Comparison of ENCODE assay signal across 21 mouse cellular contexts in genomic region chr4:115086763-115087415, GRCm38 (mm10). TPM values are rescaled to one million over a fixed set of nuclear protein-coding genes. Genes with fewer than 3 reads are reported as not detected.
A peak's percentile ranks its signal among the peaks of the same experiment; 100 is the strongest.
DNase-seq lines count a peak whose midpoint lies in the region; ATAC-seq and TF ChIP-seq lines count a peak whose summit lies in the region.
"Had no signal": no experiment of that assay in that cellular context is flagged by ENCODE, and none has a peak within 500 bp of the region (broad histone marks: within the 10 kb centered on the region; RNA-seq: fewer than 3 reads in every experiment).

No protein-coding gene starts in this region.

- no peak overlapping the region for H3K9ac ChIP-seq in kidney, embryonic 14.5 days (ENCODE audit: low read depth, low read length)
- no peak overlapping the region for H3K9ac ChIP-seq in kidney, embryonic 15.5 days
- H3K9ac ChIP-seq in lung, postnatal 0 days (replicated peaks; ENCODE audit: low read depth), result no peak overlapping the region
- no peak overlapping the region for H3K9ac ChIP-seq in midbrain, embryonic 11.5 days (ENCODE audit: low read length)
- H3K9ac ChIP-seq: embryonic facial prominence, embryonic 13.5 days; forebrain, postnatal 0 days; heart, embryonic 15.5 days had no signal

- H3K27me3 ChIP-seq in kidney, embryonic 14.5 days (ENCODE audit: control insufficient read depth, insufficient read depth, low read length), result peaks cover 18% of the 10 kb centered on the region
- H3K27me3 ChIP-seq in kidney, embryonic 15.5 days, result peaks cover 22% of the 10 kb centered on the region
- H3K27me3 ChIP-seq in lung, postnatal 0 days (replicated peaks; ENCODE audit: insufficient read depth, low read length), result no peaks in the 10 kb centered on the region
- no peaks in the 10 kb centered on the region; the same call in 1 of the 2 replicates for H3K27me3 ChIP-seq in midbrain, embryonic 11.5 days (ENCODE audit: control insufficient read depth, insufficient read depth, low read length)

- no peak overlapping the region for H3K27ac ChIP-seq in kidney, embryonic 14.5 days (ENCODE audit: low read depth, low read length)
- H3K27ac ChIP-seq in kidney, embryonic 15.5 days, result peak overlapping the region; percentile 83
- no peak overlapping the region for H3K27ac ChIP-seq in lung, postnatal 0 days (ENCODE audit: low read length)
- no peak overlapping the region for H3K27ac ChIP-seq in midbrain, embryonic 11.5 days (ENCODE audit: low read depth, low read length)
- H3K27ac ChIP-seq: embryonic facial prominence, embryonic 13.5 days; heart, embryonic 15.5 days; left cerebral cortex, adult 2 months; limb, embryonic 10.5 days had no signal

- H3K4me2 ChIP-seq in kidney, embryonic 14.5 days (replicated peaks; ENCODE audit: low read depth, low read length), result no peak overlapping the region
- H3K4me2 ChIP-seq in kidney, embryonic 15.5 days, result no peak overlapping the region
- H3K4me2 ChIP-seq in lung, postnatal 0 days (replicated peaks; ENCODE audit: low read depth, low read length), result no peak overlapping the region
- H3K4me2 ChIP-seq in midbrain, embryonic 11.5 days, result no peak overlapping the region
- H3K4me2 ChIP-seq: embryonic facial prominence, embryonic 13.5 days; heart, embryonic 15.5 days had no signal

- H3K36me3 ChIP-seq in kidney, embryonic 14.5 days (ENCODE audit: control insufficient read depth, insufficient read depth, low read length), result no peaks in the 10 kb centered on the region
- H3K36me3 ChIP-seq in kidney, embryonic 15.5 days, result no peaks in the 10 kb centered on the region
- H3K36me3 ChIP-seq in lung, postnatal 0 days (ENCODE audit: insufficient read depth, low read length), result no peaks in the 10 kb centered on the region
- H3K36me3 ChIP-seq in midbrain, embryonic 11.5 days (ENCODE audit: control insufficient read depth, insufficient read depth, low read length), result no peaks in the 10 kb centered on the region
- H3K36me3 ChIP-seq: embryonic facial prominence, embryonic 13.5 days; heart, embryonic 15.5 days; limb, embryonic 10.5 days had no signal

- TF ChIP-seq CTCF in lung, postnatal 0 days (IDR thresholded peaks at IDR 0.05), result no peak

- TF ChIP-seq EP300 in lung, postnatal 0 days (IDR thresholded peaks at IDR 0.05), result peak; percentile 39; the same call in 1 of the 2 replicates

- DNase-seq in kidney, adult 18-20 months, result peak; percentile 65
- peak; percentile 55 for DNase-seq in NIH3T3 (ENCODE audit: low read depth)
- peak; percentile 86 for DNase-seq in lung, postnatal 0 days (ENCODE audit: low spot score)
- DNase-seq in frontal cortex, postnatal 14 days (ENCODE audit: low spot score in 2 of 2), result no peak
- no peak for DNase-seq in gastrocnemius, adult 18-20 months (ENCODE audit: low spot score)
- DNase-seq in midbrain, embryonic 11.5 days (ENCODE audit: low spot score, missing footprints), result no peak
- DNase-seq: adrenal gland, postnatal 25 days; B cell, adult 2 months; cerebellum, adult 2 months; forebrain, postnatal 0 days; heart, adult 11 months had no signal

- H3K4me3 ChIP-seq in kidney, embryonic 14.5 days (ENCODE audit: low read length), result no peak overlapping the region
- no peak overlapping the region for H3K4me3 ChIP-seq in kidney, embryonic 15.5 days (replicated peaks)
- no peak overlapping the region for H3K4me3 ChIP-seq in lung, postnatal 0 days (ENCODE audit: low read depth, low read length)
- no peak overlapping the region for H3K4me3 ChIP-seq in midbrain, embryonic 11.5 days (ENCODE audit: low read depth, low read length)
- H3K4me3 ChIP-seq: embryonic facial prominence, embryonic 13.5 days; heart, embryonic 15.5 days; left cerebral cortex, adult 2 months; limb, embryonic 10.5 days had no signal

- 0 out of 2 replicates have a peak, but pooled peaks cover 6% of the 10 kb centered on the region for H3K4me1 ChIP-seq in kidney, embryonic 14.5 days (ENCODE audit: control insufficient read depth, insufficient read depth, low read length)
- peaks cover 23% of the 10 kb centered on the region for H3K4me1 ChIP-seq in kidney, embryonic 15.5 days
- no peaks in the 10 kb centered on the region for H3K4me1 ChIP-seq in lung, postnatal 0 days (ENCODE audit: insufficient read depth, low read depth, low read length)
- no peaks in the 10 kb centered on the region for H3K4me1 ChIP-seq in midbrain, embryonic 11.5 days (ENCODE audit: control insufficient read depth, insufficient read depth, low read length)
- H3K4me1 ChIP-seq: embryonic facial prominence, embryonic 13.5 days had no signal

- 61% methylated on average over 3 of the region's 3 CpGs for WGBS in kidney, embryonic 14.5 days
- WGBS in kidney, embryonic 15.5 days, result 48% methylated on average over 3 of the region's 3 CpGs
- 24% methylated on average over 3 of the region's 3 CpGs for WGBS in lung, postnatal 0 days
- WGBS in midbrain, embryonic 11.5 days, result 67% methylated on average over 3 of the region's 3 CpGs

- no peak for ATAC-seq in kidney, embryonic 14.5 days (ENCODE audit: low FRiP score, low TSS enrichment)
- 0 out of 2 replicates have a peak, but pooled peaks have one; percentile 11 for ATAC-seq in kidney, embryonic 15.5 days (replicated peaks; ENCODE audit: low FRiP score)
- peak; percentile 56 for ATAC-seq in lung, postnatal 0 days
- ATAC-seq in midbrain, embryonic 11.5 days (ENCODE audit: low FRiP score), result no peak
- ATAC-seq: activated CD4-positive, CD25-positive, alpha-beta regulatory T cell, adult 4 months; forebrain, postnatal 0 days had no signal

- H3K9me3 ChIP-seq in kidney, embryonic 14.5 days (ENCODE audit: control insufficient read depth, low read length), result no peaks in the 10 kb centered on the region
- no peaks in the 10 kb centered on the region for H3K9me3 ChIP-seq in kidney, embryonic 15.5 days (replicated peaks)
- no peaks in the 10 kb centered on the region for H3K9me3 ChIP-seq in lung, postnatal 0 days (ENCODE audit: low read length)
- H3K9me3 ChIP-seq in midbrain, embryonic 11.5 days (ENCODE audit: control insufficient read depth, low read length), result no peaks in the 10 kb centered on the region
- H3K9me3 ChIP-seq: embryonic facial prominence, embryonic 13.5 days; heart, embryonic 15.5 days; limb, embryonic 10.5 days had no signal

RNA-seq across cellular contexts. Expression of gene Pdzk1ip1, which starts 1.6 kb away (rescaled TPM):
- 87.9 and 90.5 TPM in 2 replicates for polyA plus RNA-seq in kidney, embryonic 14.5 days (2014; fragmentation: Nextera tagmentation; extraction: Ambion mirVana)
- 161 and 191 TPM in 2 replicates for polyA plus RNA-seq in kidney, embryonic 15.5 days (2015; fragmentation: Nextera tagmentation; extraction: Ambion mirVana)
- polyA plus RNA-seq in lung, postnatal 0 days (2015; fragmentation: Nextera tagmentation; extraction: Ambion mirVana), result 99.9 and 117 TPM in 2 replicates
- not detected for total RNA-seq in gastrocnemius, adult 18-20 months (2021)
- polyA plus RNA-seq in midbrain, embryonic 11.5 days (2014; fragmentation: Nextera tagmentation; extraction: Ambion mirVana), result 14.6 and 16.6 TPM in 2 replicates
- total RNA-seq: forebrain, postnatal 0 days; gastrocnemius, adult 8-10 months had no signal

RNA-seq across cellular contexts. Expression of gene Tal1, which starts 30.7 kb away (rescaled TPM):
- polyA plus RNA-seq in kidney, embryonic 14.5 days (2014; fragmentation: Nextera tagmentation; extraction: Ambion mirVana), result 1.7 and 2.0 TPM in 2 replicates
- 1.1 and 1.4 TPM in 2 replicates for polyA plus RNA-seq in kidney, embryonic 15.5 days (2015; fragmentation: Nextera tagmentation; extraction: Ambion mirVana)
- polyA plus RNA-seq in lung, postnatal 0 days (2015; fragmentation: Nextera tagmentation; extraction: Ambion mirVana), result 1.9 and 2.5 TPM in 2 replicates
- total RNA-seq in gastrocnemius, adult 18-20 months (2021), result 1 to 10 TPM in 1 of 2 experiments, under 1 TPM in 1; 0.93 to 1.0 TPM
- polyA plus RNA-seq in midbrain, embryonic 11.5 days (2014; fragmentation: Nextera tagmentation; extraction: Ambion mirVana), result 18.4 and 19.8 TPM in 2 replicates
- polyA plus RNA-seq: activated CD4-positive, CD25-positive, alpha-beta regulatory T cell, adult 4 months had no signal

RNA-seq across cellular contexts. Expression of gene Cyp4x1, which starts 47.2 kb away (rescaled TPM):
- polyA plus RNA-seq in kidney, embryonic 14.5 days (2014; fragmentation: Nextera tagmentation; extraction: Ambion mirVana), result 0.37 and 0.54 TPM in 2 replicates
- 0.57 and 0.86 TPM in 2 replicates for polyA plus RNA-seq in kidney, embryonic 15.5 days (2015; fragmentation: Nextera tagmentation; extraction: Ambion mirVana)
- 0.04 TPM in 1 of 2 replicates, not detected in the other for polyA plus RNA-seq in lung, postnatal 0 days (2015; fragmentation: Nextera tagmentation; extraction: Ambion mirVana)
- total RNA-seq in gastrocnemius, adult 18-20 months (2021), result not detected
- 0.90 and 1.4 TPM in 2 replicates for polyA plus RNA-seq in midbrain, embryonic 11.5 days (2014; fragmentation: Nextera tagmentation; extraction: Ambion mirVana)
- total RNA-seq: adrenal gland, postnatal 25 days; gastrocnemius, adult 8-10 months; hematopoietic stem cell, adult 5-6 weeks had no signal
- polyA plus RNA-seq: activated CD4-positive, CD25-positive, alpha-beta regulatory T cell, adult 4 months; heart, embryonic 15.5 days; urinary bladder, adult 2 months had no signal

Comparison
In these comparisons a context has a peak if more than half of its experiments do, and no peak if none do; other contexts are left out.
1. ATAC-seq: peak in kidney, embryonic 15.5 days (single experiment) and lung, postnatal 0 days (single experiment); none in kidney, embryonic 14.5 days (single experiment) and midbrain, embryonic 11.5 days (single experiment).
2. DNase-seq: peak in kidney, adult 18-20 months (single experiment), NIH3T3 (single experiment) and lung, postnatal 0 days (single experiment); none in frontal cortex, postnatal 14 days (0 of 2), gastrocnemius, adult 18-20 months (single experiment) and midbrain, embryonic 11.5 days (single experiment).